Mouse (Mus musculus): ENCODE results near the gene Tmem161a.

- TF ChIP-seq CTCF (IDR thresholded peaks at IDR 0.05; ENCODE audit: borderline replicate concordance, extremely low read depth, insufficient read depth, insufficient read length) = no peak
- TF ChIP-seq POLR2A (IDR thresholded peaks at IDR 0.05; ENCODE audit: borderline replicate concordance, extremely low read depth, insufficient read depth, insufficient read length, poor library complexity, severe bottlenecking) = peak; percentile 53; the same call in 1 of the 2 replicates
Measured at GRCm38 (mm10) chr8:70212112-70213055, 40.2 kb downstream of the Tmem161a start, which contains the start of gene Slc25a42.

Measured in brain, embryonic 14.5 days (tissue).